ENCODE assay signal across 34 mouse cellular contexts in genomic region chr17:34624981-34625380, GRCm38 (mm10). TPM values are rescaled to one million over a fixed set of nuclear protein-coding genes. Genes with fewer than 3 reads are reported as not detected.
"Had no signal": no experiment of that assay in that cellular context is flagged by ENCODE, and none has a peak within 500 bp of the region (broad histone marks: within the 10 kb centered on the region; RNA-seq: fewer than 3 reads in every experiment).

No protein-coding gene starts in this region.

- H3K9me3 ChIP-seq: limb, embryonic 10.5 days; limb, embryonic 12.5 days; limb, embryonic 13.5 days; limb, embryonic 15.5 days; liver, embryonic 12.5 days; liver, embryonic 13.5 days; liver, embryonic 15.5 days; lung, embryonic 15.5 days; megakaryocyte, embryonic 14.5 days; midbrain, embryonic 10.5 days; midbrain, embryonic 12.5 days; midbrain, embryonic 13.5 days; midbrain, embryonic 15.5 days; neural tube, embryonic 12.5 days; neural tube, embryonic 13.5 days had no signal

- ATAC-seq: liver, embryonic 12.5 days; liver, postnatal 0 days; lung, postnatal 0 days; midbrain, embryonic 13.5 days; midbrain, embryonic 15.5 days; midbrain, embryonic 16.5 days had no signal

- H3K4me2 ChIP-seq: limb, embryonic 13.5 days; limb, embryonic 15.5 days; liver, embryonic 11.5 days; liver, embryonic 15.5 days; lung, embryonic 14.5 days; lung, embryonic 15.5 days; midbrain, embryonic 11.5 days; midbrain, embryonic 12.5 days; midbrain, embryonic 15.5 days had no signal

- H3K27ac ChIP-seq: limb, embryonic 10.5 days; limb, embryonic 12.5 days; limb, embryonic 13.5 days; limb, embryonic 15.5 days; liver, embryonic 12.5 days; liver, embryonic 13.5 days; liver, embryonic 14.5 days; liver, embryonic 15.5 days; lung, embryonic 15.5 days; macrophage; midbrain, embryonic 10.5 days; midbrain, embryonic 12.5 days; midbrain, embryonic 13.5 days; midbrain, embryonic 15.5 days; neural tube, embryonic 12.5 days; neural tube, embryonic 13.5 days had no signal

- H3K27me3 ChIP-seq: midbrain, embryonic 15.5 days had no signal

- H3K9ac ChIP-seq: limb, embryonic 12.5 days; limb, embryonic 13.5 days; limb, embryonic 15.5 days; liver, embryonic 12.5 days; liver, embryonic 13.5 days; liver, embryonic 14.5 days; liver, embryonic 15.5 days; liver, postnatal 0 days; lung, embryonic 14.5 days; lung, embryonic 15.5 days; midbrain, embryonic 12.5 days; midbrain, embryonic 13.5 days; midbrain, embryonic 15.5 days; neural tube, embryonic 12.5 days had no signal

- H3K4me3 ChIP-seq: limb, embryonic 10.5 days; limb, embryonic 12.5 days; limb, embryonic 13.5 days; limb, embryonic 15.5 days; liver, embryonic 12.5 days; liver, embryonic 13.5 days; liver, embryonic 15.5 days; lung, embryonic 15.5 days; megakaryocyte, embryonic 14.5 days; midbrain, embryonic 10.5 days; midbrain, embryonic 12.5 days; midbrain, embryonic 13.5 days; midbrain, embryonic 15.5 days; myocyte; neural tube, embryonic 12.5 days; neural tube, embryonic 13.5 days had no signal

- DNase-seq: left cerebral cortex, postnatal 4 days; liver; liver, embryonic 13.5 days; liver, postnatal 0 days; lung, adult 18-20 months; lung, adult 2 months; lung, embryonic 14.5 days; lung, postnatal 10 days; lung, postnatal 14 days; lung, postnatal 36 days; lung, postnatal 4 days; midbrain, embryonic 14.5 days had no signal

RNA-seq across cellular contexts. Expression of gene Prrt1, which starts 4.4 kb away (rescaled TPM):
- polyA plus RNA-seq: liver, embryonic 11.5 days; liver, embryonic 12.5 days; liver, embryonic 15.5 days; liver, embryonic 16.5 days; myocyte had no signal
